Comparison of ENCODE assay signal across 23 mouse cellular contexts in the genomic region with DNA sequence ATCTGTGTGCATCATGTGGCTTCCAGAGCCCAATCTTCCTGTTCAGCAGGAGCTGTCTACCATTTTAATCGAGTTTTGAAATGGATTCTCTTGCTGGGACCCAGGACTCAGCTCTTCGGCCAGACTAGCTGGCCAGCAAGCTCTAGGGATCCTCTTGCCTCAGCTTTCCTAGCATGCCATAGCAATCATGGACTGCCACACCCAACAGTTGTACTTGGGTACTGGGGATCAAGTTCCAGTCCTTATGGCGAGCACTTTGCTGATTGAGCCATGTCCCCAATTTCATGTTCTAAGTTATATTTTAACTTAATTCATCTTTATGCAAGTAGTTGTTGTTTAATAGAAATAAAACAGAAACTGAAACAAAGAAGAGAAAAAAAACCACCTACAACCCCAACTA.
"Had no signal": no experiment of that assay in that cellular context is flagged by ENCODE, and none has a peak within 500 bp of the region (broad histone marks: within the 10 kb centered on the region; RNA-seq: fewer than 3 reads in every experiment).

No protein-coding gene starts in this region.

- ATAC-seq: liver, postnatal 0 days; lung, postnatal 0 days; midbrain, embryonic 13.5 days; midbrain, embryonic 15.5 days had no signal

- H3K27ac ChIP-seq: liver, embryonic 15.5 days; lung, embryonic 15.5 days; macrophage; midbrain, embryonic 13.5 days; midbrain, embryonic 15.5 days; neural tube, embryonic 13.5 days; neural tube, embryonic 15.5 days; stomach, embryonic 15.5 days; stomach, postnatal 0 days had no signal

- H3K4me1 ChIP-seq: liver, embryonic 15.5 days; lung, embryonic 15.5 days; megakaryocyte, embryonic 14.5 days; midbrain, embryonic 13.5 days; midbrain, embryonic 15.5 days; neural tube, embryonic 13.5 days; neural tube, embryonic 15.5 days; stomach, embryonic 15.5 days had no signal

- H3K4me3 ChIP-seq: liver, embryonic 15.5 days; lung, embryonic 15.5 days; megakaryocyte, embryonic 14.5 days; midbrain, embryonic 13.5 days; midbrain, embryonic 15.5 days; neural tube, embryonic 13.5 days; neural tube, embryonic 15.5 days; stomach, embryonic 15.5 days had no signal

- H3K9me3 ChIP-seq: liver, embryonic 15.5 days; lung, embryonic 15.5 days; megakaryocyte, embryonic 14.5 days; midbrain, embryonic 13.5 days; midbrain, embryonic 15.5 days; neural tube, embryonic 13.5 days; neural tube, embryonic 15.5 days; stomach, embryonic 15.5 days had no signal

- H3K4me2 ChIP-seq: liver, embryonic 15.5 days; lung, embryonic 15.5 days; midbrain, embryonic 11.5 days; midbrain, embryonic 13.5 days; midbrain, embryonic 15.5 days; neural tube, embryonic 13.5 days; neural tube, embryonic 15.5 days; stomach, embryonic 15.5 days had no signal

- H3K36me3 ChIP-seq: liver, embryonic 15.5 days; lung, embryonic 15.5 days; midbrain, embryonic 13.5 days; midbrain, embryonic 15.5 days; neural tube, embryonic 13.5 days; neural tube, embryonic 15.5 days; stomach, embryonic 15.5 days had no signal

- H3K9ac ChIP-seq: liver, embryonic 15.5 days; liver, postnatal 0 days; lung, embryonic 15.5 days; midbrain, embryonic 13.5 days; midbrain, embryonic 15.5 days; neural tube, embryonic 13.5 days; neural tube, embryonic 15.5 days; stomach, embryonic 15.5 days had no signal

- DNase-seq: liver, postnatal 0 days; lung, adult 2 months; lung, postnatal 14 days; lung, postnatal 36 days; retina, postnatal 1 day; right cerebral cortex, adult 18-20 months; right cerebral cortex, postnatal 25 days; right cerebral cortex, postnatal 4 days; thymus, adult 18-20 months; thymus, postnatal 14 days; thymus, postnatal 36 days had no signal

- H3K27me3 ChIP-seq: liver, embryonic 15.5 days; lung, embryonic 15.5 days; megakaryocyte, embryonic 14.5 days; midbrain, embryonic 13.5 days; midbrain, embryonic 15.5 days; neural tube, embryonic 13.5 days; neural tube, embryonic 15.5 days; stomach, embryonic 15.5 days had no signal
